Mouse (Mus musculus): Measurements from ENCODE around the gene Ltbp1. TPM values are rescaled to one million over a fixed set of nuclear protein-coding genes. Genes with fewer than 3 reads are reported as not detected.

Gene Ltbp1
- 0.04 and 0.07 TPM in 2 replicates for total RNA-seq (2012; rRNA removed)
- polyA plus RNA-seq (2012; ENCODE audit: insufficient read depth in 1 of 2, insufficient read length in 2 of 2, low read depth in 1 of 2, low replicate concordance in 2 of 2, missing spikeins in 1 of 2): under 1 TPM in 1 of 2 experiments, not detected in 1; 0.01 TPM

- TF ChIP-seq USF2 (IDR thresholded peaks at IDR 0.05; ENCODE audit: borderline replicate concordance in 1 of 2, insufficient read depth in 1 of 2, low read depth in 1 of 2, low read length in 2 of 2): no peak
- H3K79me2 ChIP-seq (ENCODE audit: control insufficient read depth, insufficient read depth, low read length, poor library complexity): no peaks in the 10 kb centered on the region
- H3K27me3 ChIP-seq (ENCODE audit: control insufficient read depth in 1 of 2, insufficient read depth in 2 of 2, low read length in 2 of 2): no peaks in the 10 kb centered on the region
- H3K9me3 ChIP-seq (replicated peaks; ENCODE audit: insufficient read depth, low read length): no peaks in the 10 kb centered on the region
- H3K27ac ChIP-seq (ENCODE audit: control insufficient read depth, low read depth, low read length): no peak within 1 kb of the TSS
- no peak for DNase-seq (ENCODE audit: low read depth, low spot score)
- H3K4me1 ChIP-seq (ENCODE audit: control insufficient read depth in 1 of 2, insufficient read depth in 2 of 2, low read length in 2 of 2): peaks cover 0 to 2% of the 10 kb centered on the region in 2 experiments; a peak in 2 of 4 replicates
- H3K4me3 ChIP-seq (ENCODE audit: control insufficient read depth in 1 of 2, insufficient read depth in 1 of 2, low read depth in 2 of 2, low read length in 2 of 2): no peak within 1 kb of the TSS
- no peak within 1 kb of the TSS for H3K9ac ChIP-seq (ENCODE audit: control insufficient read depth, low read depth, low read length, poor library complexity, severe bottlenecking)
- H3K36me3 ChIP-seq (ENCODE audit: control insufficient read depth in 1 of 2, insufficient read depth in 2 of 2, low read length in 2 of 2): peaks cover 0 to 2% of the 10 kb centered on the region in 2 experiments; a peak in 2 of 4 replicates
Observed at GRCm38 (mm10) chr17:75005281-75005684, at the start of gene Ltbp1. Gene Ltbp1 (plus strand): TSS chr17:75005568.

DNA sequence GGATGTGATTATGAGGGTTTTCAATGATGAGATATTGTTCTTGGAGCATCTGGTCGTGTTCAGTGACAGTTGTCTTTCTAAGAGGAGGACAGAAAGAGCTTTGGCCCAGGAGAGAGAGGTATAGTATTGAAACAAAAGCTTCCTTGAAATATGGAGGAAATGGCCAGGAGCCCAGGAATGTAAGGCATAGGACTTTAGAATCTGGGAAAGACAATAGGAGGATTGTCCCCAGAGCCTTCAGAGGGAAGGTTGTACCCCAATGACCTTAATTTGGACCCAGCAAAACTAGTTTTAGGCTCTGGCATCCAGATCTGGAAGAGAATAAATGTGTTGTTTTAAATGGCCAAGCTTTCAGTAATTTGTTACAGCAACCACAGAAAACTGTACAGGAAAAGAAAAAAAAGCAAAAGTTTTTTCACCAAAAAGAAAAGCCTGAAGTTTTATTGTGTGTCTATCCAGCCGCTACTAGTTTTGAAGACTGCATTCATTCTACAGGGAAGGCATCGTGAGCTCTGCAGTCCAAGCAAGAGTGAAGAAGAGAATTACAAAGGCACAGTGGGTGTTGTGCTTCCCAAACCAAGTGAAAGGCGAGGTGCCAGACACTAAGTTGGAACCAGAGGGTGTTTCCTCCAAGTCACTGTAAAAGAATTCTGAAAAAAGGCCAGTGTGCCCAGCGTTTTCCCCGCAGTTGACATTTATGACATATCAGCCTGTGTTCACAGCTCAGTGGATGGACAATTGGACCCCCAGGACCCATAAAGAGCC, 45.7 kb upstream of the Ltbp1 start:
- H3K9ac ChIP-seq (ENCODE audit: control insufficient read depth, low read depth, low read length, poor library complexity, severe bottlenecking): no peak overlapping the region
- H3K9me3 ChIP-seq (replicated peaks; ENCODE audit: insufficient read depth, low read length): no peaks in the 10 kb centered on the region
- no peak for TF ChIP-seq NELFE (IDR thresholded peaks at IDR 0.05; ENCODE audit: low read depth, low read length)
- no peak for TF ChIP-seq POLR2A (IDR thresholded peaks at IDR 0.05; ENCODE audit: control insufficient read depth in 1 of 2, insufficient read depth in 1 of 2, low read depth in 1 of 2, low read length in 2 of 2, poor library complexity in 1 of 2)
- TF ChIP-seq UBTF (IDR thresholded peaks at IDR 0.05; ENCODE audit: borderline replicate concordance, insufficient read depth, low read depth, low read length): no peak
- no peak overlapping the region for H3K4me3 ChIP-seq (ENCODE audit: control insufficient read depth in 1 of 2, insufficient read depth in 1 of 2, low read depth in 2 of 2, low read length in 2 of 2)
- no peaks in the 10 kb centered on the region for H3K27me3 ChIP-seq (ENCODE audit: control insufficient read depth in 1 of 2, insufficient read depth in 2 of 2, low read length in 2 of 2)
- H3K79me2 ChIP-seq (ENCODE audit: control insufficient read depth, insufficient read depth, low read length, poor library complexity): no peaks in the 10 kb centered on the region
- H3K27ac ChIP-seq (ENCODE audit: control insufficient read depth, low read depth, low read length): no peak overlapping the region
- DNase-seq (ENCODE audit: low read depth, low spot score): no peak
- H3K4me1 ChIP-seq (ENCODE audit: control insufficient read depth in 1 of 2, insufficient read depth in 2 of 2, low read length in 2 of 2): peaks cover 6 to 14% of the 10 kb centered on the region in 2 experiments
- peaks cover 0 to 15% of the 10 kb centered on the region in 2 experiments; a peak in 2 of 4 replicates for H3K36me3 ChIP-seq (ENCODE audit: control insufficient read depth in 1 of 2, insufficient read depth in 2 of 2, low read length in 2 of 2)

DNA sequence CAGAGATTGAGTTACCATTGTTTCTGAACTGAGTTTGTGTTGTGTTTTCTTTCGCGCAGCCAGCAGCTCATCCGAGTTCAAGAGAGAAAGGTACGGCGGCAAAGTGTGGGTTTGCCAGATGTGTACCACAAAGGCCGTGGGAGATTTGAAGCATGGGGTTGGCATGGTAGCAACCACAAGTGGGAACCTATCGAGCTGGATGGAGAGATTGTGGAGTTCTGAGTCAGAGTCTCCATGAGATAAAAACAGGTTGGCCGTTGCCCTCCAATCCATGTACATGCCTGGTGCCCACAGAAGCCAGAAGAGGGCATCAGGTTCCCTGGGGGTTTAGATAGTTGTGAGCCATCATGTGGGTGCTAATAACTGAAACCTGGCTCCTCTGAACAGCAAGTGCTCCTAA, 42.1 kb upstream of the Ltbp1 start:
- Histone ChIP-seq H3K36me3 (ENCODE audit: control insufficient read depth in 1 of 2, insufficient read depth in 2 of 2, low read length in 2 of 2) (peaks cover 0 to 15% of the 10 kb centered on the region in 2 experiments; a peak in 2 of 4 replicates), H3K27me3 (ENCODE audit: control insufficient read depth in 1 of 2, insufficient read depth in 2 of 2, low read length in 2 of 2) (no peaks in the 10 kb centered on the region), H3K27ac (ENCODE audit: control insufficient read depth, low read depth, low read length) (no peak overlapping the region; the same call in 1 of the 2 replicates), H3K4me3 (ENCODE audit: control insufficient read depth in 1 of 2, insufficient read depth in 1 of 2, low read depth in 2 of 2, low read length in 2 of 2) (no peak overlapping the region), H3K9me3 (replicated peaks; ENCODE audit: insufficient read depth, low read length) (no peaks in the 10 kb centered on the region), H3K79me2 (ENCODE audit: control insufficient read depth, insufficient read depth, low read length, poor library complexity) (peaks cover under 1% of the 10 kb centered on the region; the same call in 1 of the 2 replicates), H3K9ac (ENCODE audit: control insufficient read depth, low read depth, low read length, poor library complexity, severe bottlenecking) (no peak overlapping the region), H3K4me1 (ENCODE audit: control insufficient read depth in 1 of 2, insufficient read depth in 2 of 2, low read length in 2 of 2) (peaks cover 6 to 15% of the 10 kb centered on the region in 2 experiments)
- DNase-seq (ENCODE audit: low read depth, low spot score): peak; percentile 85
- TF ChIP-seq GABPA (IDR thresholded peaks at IDR 0.05; ENCODE audit: low read depth, low read length): no peak
- TF ChIP-seq MAX (IDR thresholded peaks at IDR 0.05; ENCODE audit: low read length): no peak
- 0 out of 6 replicates have a peak, but pooled peaks of 1 of the 3 experiments have one; percentile 12 for TF ChIP-seq CTCF (IDR thresholded peaks at IDR 0.05 in 2 of 3, conservative IDR thresholded peaks at IDR 0.05 in 1 of 3; ENCODE audit: control insufficient read depth in 1 of 3, insufficient read depth in 1 of 3, low read depth in 2 of 3, low read length in 3 of 3, poor library complexity in 1 of 3, severe bottlenecking in 1 of 3)
- no peak for TF ChIP-seq MYC (IDR thresholded peaks at IDR 0.05; ENCODE audit: low read depth, low read length)
- peak; percentile 76 for TF ChIP-seq ETS1 (IDR thresholded peaks at IDR 0.05; ENCODE audit: low read depth, low read length)
- no peak for TF ChIP-seq USF2 (IDR thresholded peaks at IDR 0.05; ENCODE audit: borderline replicate concordance in 1 of 2, insufficient read depth in 1 of 2, low read depth in 1 of 2, low read length in 2 of 2)
- TF ChIP-seq SIN3A (IDR thresholded peaks at IDR 0.05; ENCODE audit: low read length): peak; percentile 57; the same call in 1 of the 2 replicates
- peak; percentile 71 to 83 for TF ChIP-seq EP300 (IDR thresholded peaks at IDR 0.05; ENCODE audit: low read depth in 1 of 2, low read length in 2 of 2)
- TF ChIP-seq POLR2A (IDR thresholded peaks at IDR 0.05; ENCODE audit: control insufficient read depth in 1 of 2, insufficient read depth in 1 of 2, low read depth in 1 of 2, low read length in 2 of 2, poor library complexity in 1 of 2): no peak
- TF ChIP-seq MXI1 (IDR thresholded peaks at IDR 0.05; ENCODE audit: low read depth, low read length): peak; percentile 46; the same call in 1 of the 2 replicates
- peak; percentile 75 for TF ChIP-seq TCF12 (IDR thresholded peaks at IDR 0.05; ENCODE audit: low read depth, low read length)
- no peak for TF ChIP-seq MAZ (IDR thresholded peaks at IDR 0.05; ENCODE audit: low read depth, low read length)
- TF ChIP-seq MAFK (IDR thresholded peaks at IDR 0.05; ENCODE audit: borderline replicate concordance, low read depth, low read length): 0 out of 2 replicates have a peak, but pooled peaks have one; percentile 61
- TF ChIP-seq KAT2A (conservative IDR thresholded peaks at IDR 0.05; ENCODE audit: low read depth, low read length): no peak
- TF ChIP-seq RAD21 (IDR thresholded peaks at IDR 0.05; ENCODE audit: low read depth, low read length): no peak; the same call in 1 of the 2 replicates
- TF ChIP-seq ELF1 (IDR thresholded peaks at IDR 0.05; ENCODE audit: low read depth, low read length): no peak
- TF ChIP-seq TBP (IDR thresholded peaks at IDR 0.05; ENCODE audit: low read depth, low read length): no peak
- TF ChIP-seq UBTF (IDR thresholded peaks at IDR 0.05; ENCODE audit: borderline replicate concordance, insufficient read depth, low read depth, low read length): no peak
- TF ChIP-seq NELFE (IDR thresholded peaks at IDR 0.05; ENCODE audit: low read depth, low read length): no peak
- TF ChIP-seq MEF2A (IDR thresholded peaks at IDR 0.05; ENCODE audit: extremely low read depth, insufficient replicate concordance, low read depth, low read length, poor library complexity, severe bottlenecking): no peak
- peak; percentile 74 for TF ChIP-seq TAL1 (IDR thresholded peaks at IDR 0.05; ENCODE audit: low read length)

Measured in MEL (cell line).